Mouse (Mus musculus) E14TG2a.4 (cell line): ENCODE results near the gene BC051142.

Experiments used
- H3K27me3 ChIP-seq: 2 replicates; pipeline ENCODE4 v1.6.1; 2014; ENCODE audit warnings: low read length, control low read depth; ENCODE audit not compliant: insufficient read depth
- H3K36me3 ChIP-seq: 2 replicates; pipeline ENCODE4 v1.6.1; 2014; ENCODE audit warnings: low read length, control low read depth; ENCODE audit not compliant: insufficient read depth
- H3K4me1 ChIP-seq: replicated peaks from 2 replicates; pipeline ENCODE4 v1.6.1; 2014; ENCODE audit warnings: low read depth, low read length, control low read depth
- H3K4me3 ChIP-seq: replicated peaks from 2 replicates; pipeline ENCODE4 v1.5.1; 2014; ENCODE audit warnings: mild to moderate bottlenecking, low read length
- H3K9me3 ChIP-seq: 2 replicates; pipeline ENCODE4 v1.6.1; 2014; ENCODE audit warnings: low read length, control low read depth
- CTCF ChIP-seq: conservative IDR thresholded peaks from 2 replicates; pipeline ENCODE4 v1.5.1; 2014; ENCODE audit warnings: low read length
- NANOG ChIP-seq: IDR thresholded peaks from 2 replicates; pipeline ENCODE4 v1.6.1; 2014; ENCODE audit warnings: borderline replicate concordance, low read length, mixed read lengths
- POU5F1 ChIP-seq: IDR thresholded peaks from 2 replicates; pipeline ENCODE4 v1.6.1; 2014; ENCODE audit warnings: low read length, borderline replicate concordance

Gene BC051142

DNA sequence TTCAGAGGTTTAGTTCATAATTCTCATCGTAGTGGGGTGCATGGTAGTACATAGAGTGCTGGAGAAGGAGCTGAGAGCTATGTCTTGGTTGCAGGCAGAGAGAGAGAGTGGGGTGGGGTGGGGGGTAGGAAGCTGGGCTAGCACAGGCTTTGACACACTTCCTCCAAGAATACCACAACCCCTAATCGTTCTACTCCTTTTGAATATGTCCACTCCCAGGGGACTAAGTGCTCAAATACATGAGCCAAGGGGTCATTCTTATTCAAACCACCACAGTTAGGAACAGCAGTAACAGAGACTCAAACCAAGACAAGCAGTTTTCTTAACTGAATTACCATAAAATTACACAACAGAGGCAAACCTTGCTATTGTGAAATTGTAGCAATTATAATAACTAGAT lies 12.0 kb upstream of the BC051142 start:
- TF ChIP-seq CTCF (no peak), POU5F1 (no peak), NANOG (no peak)
- no peak overlapping the region for H3K4me3 ChIP-seq
- H3K36me3 ChIP-seq = no peaks in the 10 kb centered on the region
- H3K9me3 ChIP-seq = no peaks in the 10 kb centered on the region
- peaks cover 19% of the 10 kb centered on the region for H3K4me1 ChIP-seq
- H3K27me3 ChIP-seq = peaks cover 22% of the 10 kb centered on the region

GRCm38 (mm10) chr17:34388513-34388912 lies 10.1 kb upstream of the BC051142 start:
- TF ChIP-seq CTCF = peak; percentile 50
- no peak for TF ChIP-seq POU5F1
- no peak for TF ChIP-seq NANOG
- Histone ChIP-seq H3K9me3 (peaks cover 5% of the 10 kb centered on the region), H3K27me3 (peaks cover 35% of the 10 kb centered on the region), H3K4me1 (peaks cover 15% of the 10 kb centered on the region), H3K4me3 (no peak overlapping the region), H3K36me3 (no peaks in the 10 kb centered on the region)

DNA sequence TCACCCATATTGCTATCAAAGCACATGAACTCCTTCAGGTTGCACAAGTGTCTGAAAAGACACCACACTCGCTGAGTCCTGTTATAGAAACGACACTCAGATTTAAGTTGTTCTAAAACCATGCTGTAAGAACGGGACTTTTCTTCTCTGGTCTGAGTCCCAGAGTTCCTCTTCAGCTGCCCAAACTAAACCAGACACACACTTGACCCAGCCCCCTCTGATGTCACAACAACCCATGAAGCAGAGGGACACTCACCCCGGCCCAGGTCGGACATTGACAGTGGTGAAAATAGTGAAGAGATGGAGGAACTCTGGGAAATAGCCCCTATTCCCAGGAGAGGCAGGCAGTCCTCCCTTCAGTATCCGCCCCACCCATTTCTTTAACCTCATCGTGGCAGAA lies 7.1 kb upstream of the BC051142 start:
- Histone ChIP-seq H3K4me3 (no peak overlapping the region; the same call in 1 of the 2 replicates), H3K36me3 (no peaks in the 10 kb centered on the region), H3K27me3 (peaks cover 25% of the 10 kb centered on the region), H3K9me3 (peaks cover 12% of the 10 kb centered on the region), H3K4me1 (peaks cover 15% of the 10 kb centered on the region)
- TF ChIP-seq NANOG = no peak
- TF ChIP-seq CTCF = no peak
- no peak for TF ChIP-seq POU5F1

DNA sequence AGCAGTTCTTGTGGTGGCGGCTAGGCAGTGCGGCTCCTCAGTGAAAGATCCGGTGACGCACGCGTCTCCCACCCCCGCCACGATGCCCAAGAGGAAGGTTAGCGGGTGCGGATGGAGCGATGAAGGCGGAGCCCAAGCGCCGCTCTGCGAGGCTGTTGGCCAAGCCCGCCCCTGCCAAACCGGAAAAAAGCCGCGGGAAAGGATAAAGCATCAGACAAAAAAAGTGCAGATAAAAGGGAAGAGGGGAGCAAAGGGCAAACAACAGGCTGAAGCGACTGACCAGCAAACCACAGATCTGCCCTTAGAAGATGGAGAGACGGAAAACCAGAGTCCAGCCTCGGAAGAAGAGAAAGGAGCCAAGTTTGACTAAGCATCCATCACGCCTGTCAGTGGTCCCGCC lies 6.3 kb upstream of the BC051142 start:
- TF ChIP-seq POU5F1 (no peak), NANOG (no peak), CTCF (no peak)
- H3K4me3 ChIP-seq = peak overlapping the region; percentile 52
- peaks cover 26% of the 10 kb centered on the region for H3K27me3 ChIP-seq
- peaks cover 15% of the 10 kb centered on the region for H3K4me1 ChIP-seq
- H3K9me3 ChIP-seq = peaks cover 12% of the 10 kb centered on the region
- H3K36me3 ChIP-seq = no peaks in the 10 kb centered on the region

GRCm38 (mm10) chr17:34397357-34397756 lies 1.3 kb upstream of the BC051142 start:
- Histone ChIP-seq H3K4me1 (peaks cover 10% of the 10 kb centered on the region), H3K4me3 (no peak overlapping the region), H3K9me3 (peaks cover 12% of the 10 kb centered on the region), H3K36me3 (no peaks in the 10 kb centered on the region), H3K27me3 (peaks cover 37% of the 10 kb centered on the region)
- peak; percentile 30 for TF ChIP-seq CTCF
- TF ChIP-seq NANOG = no peak
- TF ChIP-seq POU5F1 = no peak

- TF ChIP-seq POU5F1 = no peak
- TF ChIP-seq CTCF = no peak
- TF ChIP-seq NANOG = no peak
These were observed 436 bp upstream of the BC051142 start for GRCm38 (mm10) chr17:34398058-34398710.

GRCm38 (mm10) chr17:34399394-34399715 lies 735 bp downstream of the BC051142 start:
- H3K9me3 ChIP-seq = no peaks in the 10 kb centered on the region
- TF ChIP-seq NANOG (no peak), POU5F1 (no peak), CTCF (no peak)
- H3K27me3 ChIP-seq = peaks cover 33% of the 10 kb centered on the region
- no peak overlapping the region for H3K4me3 ChIP-seq
- H3K4me1 ChIP-seq = peaks cover 8% of the 10 kb centered on the region
- no peaks in the 10 kb centered on the region for H3K36me3 ChIP-seq

More at GRCm38 (mm10) chr17:34398058-34398710, 436 bp upstream of the BC051142 start:
- Histone ChIP-seq H3K4me1 (peaks cover 8% of the 10 kb centered on the region), H3K9me3 (peaks cover 10% of the 10 kb centered on the region), H3K36me3 (no peaks in the 10 kb centered on the region), H3K4me3 (peak overlapping the region; percentile 86), H3K27me3 (peaks cover 33% of the 10 kb centered on the region)

GRCm38 (mm10) chr17:34411117-34411516 lies 12.5 kb downstream of the BC051142 start:
- peak; percentile 73 for TF ChIP-seq CTCF
- no peak for TF ChIP-seq POU5F1
- no peaks in the 10 kb centered on the region for H3K9me3 ChIP-seq
- H3K36me3 ChIP-seq = no peaks in the 10 kb centered on the region
- H3K27me3 ChIP-seq = peaks cover 28% of the 10 kb centered on the region
- H3K4me3 ChIP-seq = no peak overlapping the region
- no peaks in the 10 kb centered on the region for H3K4me1 ChIP-seq

DNA sequence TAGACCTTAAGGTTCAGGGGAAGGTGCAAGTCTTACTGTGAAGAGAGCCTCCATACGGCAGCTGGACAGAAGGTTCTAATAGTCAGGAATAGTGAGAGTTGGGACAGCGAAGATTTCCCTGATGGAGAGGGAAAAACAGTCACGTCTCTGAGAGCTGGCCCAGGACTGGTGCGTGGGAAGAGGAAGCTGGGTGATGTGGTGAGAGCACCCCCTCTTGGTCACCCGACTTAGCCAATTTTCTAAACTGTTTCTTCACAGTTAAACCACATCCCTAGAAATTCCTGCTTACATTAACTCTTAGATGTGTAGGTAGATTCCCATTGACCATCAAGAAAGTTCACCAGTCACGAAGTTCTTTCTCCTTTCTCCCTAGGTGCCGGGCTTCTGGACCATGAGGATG lies 21.4 kb downstream of the BC051142 start:
- no peak for TF ChIP-seq POU5F1
- no peak for TF ChIP-seq NANOG
- TF ChIP-seq CTCF = no peak
- H3K4me3 ChIP-seq = no peak overlapping the region
- H3K9me3 ChIP-seq = no peaks in the 10 kb centered on the region
- 0 out of 2 replicates have a peak, but pooled peaks cover 2% of the 10 kb centered on the region for H3K27me3 ChIP-seq
- H3K4me1 ChIP-seq = no peaks in the 10 kb centered on the region
- H3K36me3 ChIP-seq = no peaks in the 10 kb centered on the region
